Mouse (Mus musculus) stomach, embryonic 16.5 days (tissue): ENCODE measurements around the gene Slc17a5. TPM values are rescaled to one million over a fixed set of nuclear protein-coding genes. Genes with fewer than 3 reads are reported as not detected.
"Not testable (repeated sequence)": the region's sequence is repeated elsewhere in the genome, so short reads cannot be mapped to it uniquely, and the experiment has no call there.

ENCODE experiments used
- ATAC-seq: fragments of 200-750 bp; cut with Nextera tagmentation; 2 replicates; pipeline ENCODE4 v1.8.0; 2017; ENCODE audit warnings: moderate number of reproducible peaks, moderate TSS enrichment; ENCODE audit not compliant: insufficient read depth, low FRiP score
- H3K27ac ChIP-seq: fragments of 300-500 bp; sonication (generic); 2 replicates; pipeline ENCODE4 v1.5.1; 2014; ENCODE audit warnings: low read length
- H3K27me3 ChIP-seq: fragments of 300-500 bp; sonication (generic); 2 replicates; pipeline ENCODE4 v1.6.1; 2014; ENCODE audit warnings: low read length, control low read depth, mixed read lengths; ENCODE audit not compliant: control insufficient read depth, insufficient read depth
- H3K36me3 ChIP-seq: fragments of 300-500 bp; sonication (generic); 2 replicates; pipeline ENCODE4 v1.6.1; 2014; ENCODE audit warnings: low read length; ENCODE audit not compliant: control insufficient read depth, insufficient read depth
- H3K4me1 ChIP-seq: fragments of 300-500 bp; sonication (generic); 2 replicates; pipeline ENCODE4 v1.6.1; 2014; ENCODE audit warnings: low read length, control low read depth, mixed read lengths; ENCODE audit not compliant: control insufficient read depth, insufficient read depth
- H3K4me2 ChIP-seq: fragments of 300-500 bp; sonication (generic); 2 replicates; pipeline ENCODE4 v1.6.1; 2014; ENCODE audit warnings: low read depth, low read length, mixed read lengths
- H3K4me3 ChIP-seq: fragments of 300-500 bp; sonication (generic); replicated peaks from 2 replicates; pipeline ENCODE4 v1.5.1; 2014; ENCODE audit warnings: mild to moderate bottlenecking, low read length
- H3K9ac ChIP-seq: fragments of 300-500 bp; sonication (generic); 2 replicates; pipeline ENCODE4 v1.6.1; 2014; ENCODE audit warnings: low read length
- H3K9me3 ChIP-seq: fragments of 300-500 bp; sonication (generic); replicated peaks from 2 replicates; pipeline ENCODE4 v1.6.1; 2016; ENCODE audit warnings: low read length, control low read depth; ENCODE audit not compliant: control insufficient read depth
- WGBS: fragments of 180-500 bp; shearing (Covaris S2); extraction: QIAGEN DNeasy Blood & Tissue Kit; methylation state at CpG from one replicate; pipeline ENCODE4 v1.1.7; 2014; 5-methylcytosine and 5-hydroxymethylcytosine counted together
- polyA plus RNA-seq: library from polyadenylated mRNA; unstranded; fragments of >200 nt; fragmentation: Nextera tagmentation; extraction: Ambion mirVana; gene quantifications from 2 replicates; pipeline ENCODE4 v1.2.1, GENCODE M21; 2015

The Slc17a5 gene
- polyA plus RNA-seq, 1 experiment from 2014 or later = 21.4 TPM

- Histone ChIP-seq H3K4me3 (no peak overlapping the region), H3K4me2 (0 out of 2 replicates have a peak overlapping the region, but pooled peaks have one; percentile 20), H3K36me3 (no peaks in the 10 kb centered on the region), H3K27ac (peak overlapping the region; percentile 57), H3K9ac (peak overlapping the region; percentile 21; the same call in 1 of the 2 replicates), H3K9me3 (no peaks in the 10 kb centered on the region), H3K27me3 (no peaks in the 10 kb centered on the region), H3K4me1 (0 out of 2 replicates have a peak, but pooled peaks cover 6% of the 10 kb centered on the region)
- WGBS = 20% methylated on average over 6 of the region's 6 CpGs
- no peak for ATAC-seq
These were observed 84.4 kb downstream of the Slc17a5 start for GRCm38 (mm10) chr9:78503223-78504079.

- H3K36me3 ChIP-seq = no peaks in the 10 kb centered on the region
- no peaks in the 10 kb centered on the region for H3K27me3 ChIP-seq
- 89% methylated on average over 4 of the region's 4 CpGs for WGBS
- H3K4me3 ChIP-seq = no peak overlapping the region
- H3K9me3 ChIP-seq = no peaks in the 10 kb centered on the region
- H3K27ac ChIP-seq = no peak overlapping the region
- H3K9ac ChIP-seq = no peak overlapping the region
- 0 out of 2 replicates have a peak, but pooled peaks cover 6% of the 10 kb centered on the region for H3K4me1 ChIP-seq
- H3K4me2 ChIP-seq = no peak overlapping the region
- no peak for ATAC-seq
These were observed 86.6 kb downstream of the Slc17a5 start for GRCm38 (mm10) chr9:78501284-78501683.

- H3K27me3 ChIP-seq = no peaks in the 10 kb centered on the region
- no peak overlapping the region for H3K4me2 ChIP-seq
- 0 out of 2 replicates have a peak, but pooled peaks cover 6% of the 10 kb centered on the region for H3K4me1 ChIP-seq
- no peak for ATAC-seq
- H3K4me3 ChIP-seq = no peak overlapping the region
- WGBS = 64% methylated on average over 3 of the region's 3 CpGs
- no peak overlapping the region for H3K27ac ChIP-seq
- no peak overlapping the region for H3K9ac ChIP-seq
- H3K36me3 ChIP-seq = no peaks in the 10 kb centered on the region
- no peaks in the 10 kb centered on the region for H3K9me3 ChIP-seq
These were observed 87.5 kb downstream of the Slc17a5 start for GRCm38 (mm10) chr9:78500386-78500785.

GRCm38 (mm10) chr9:78493171-78493570 is 94.7 kb downstream of the Slc17a5 start:
- Histone ChIP-seq H3K4me2 (no peak overlapping the region), H3K27me3 (no peaks in the 10 kb centered on the region), H3K9ac (no peak overlapping the region), H3K4me3 (no peak overlapping the region), H3K4me1 (0 out of 2 replicates have a peak, but pooled peaks cover 3% of the 10 kb centered on the region), H3K9me3 (no peaks in the 10 kb centered on the region), H3K27ac (no peak overlapping the region), H3K36me3 (no peaks in the 10 kb centered on the region)
- ATAC-seq = no peak
- WGBS = 83% methylated on average over 7 of the region's 7 CpGs

DNA sequence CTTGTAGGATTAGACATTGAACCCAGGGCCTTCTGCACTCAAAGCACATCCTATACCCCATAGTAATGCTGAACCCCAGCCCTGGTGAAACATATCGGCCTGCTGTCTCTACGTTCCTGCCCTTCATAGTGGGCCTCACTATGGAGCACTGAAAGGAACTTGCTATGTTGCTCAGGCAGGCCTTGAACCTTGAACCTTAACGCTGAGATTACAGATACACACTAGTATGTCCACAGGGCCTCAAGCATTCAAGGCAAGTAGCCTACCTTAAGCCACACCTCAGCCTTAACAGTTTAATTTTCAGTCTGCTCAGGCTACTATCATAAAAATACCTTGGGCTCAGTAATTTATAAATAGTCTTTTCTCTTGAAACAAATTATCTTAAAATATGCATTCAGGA is 95.6 kb downstream of the Slc17a5 start:
- Histone ChIP-seq H3K27me3 (no peaks in the 10 kb centered on the region), H3K4me2 (no peak overlapping the region), H3K27ac (no peak overlapping the region), H3K4me1 (0 out of 2 replicates have a peak, but pooled peaks cover 3% of the 10 kb centered on the region), H3K9me3 (no peaks in the 10 kb centered on the region), H3K9ac (no peak overlapping the region), H3K4me3 (no peak overlapping the region), H3K36me3 (no peaks in the 10 kb centered on the region)
- ATAC-seq = no peak
- WGBS = 77% methylated on average over 3 of the region's 3 CpGs

GRCm38 (mm10) chr9:78491169-78491568 is 96.7 kb downstream of the Slc17a5 start:
- WGBS = 58% methylated on average over 3 of the region's 3 CpGs
- no peak overlapping the region for H3K9ac ChIP-seq
- no peak for ATAC-seq
- H3K4me1 ChIP-seq = 0 out of 2 replicates have a peak, but pooled peaks cover 3% of the 10 kb centered on the region
- H3K27me3 ChIP-seq = no peaks in the 10 kb centered on the region
- no peak overlapping the region for H3K27ac ChIP-seq
- no peak overlapping the region for H3K4me2 ChIP-seq
- no peak overlapping the region for H3K4me3 ChIP-seq
- H3K36me3 ChIP-seq = no peaks in the 10 kb centered on the region
- H3K9me3 ChIP-seq = no peaks in the 10 kb centered on the region

DNA sequence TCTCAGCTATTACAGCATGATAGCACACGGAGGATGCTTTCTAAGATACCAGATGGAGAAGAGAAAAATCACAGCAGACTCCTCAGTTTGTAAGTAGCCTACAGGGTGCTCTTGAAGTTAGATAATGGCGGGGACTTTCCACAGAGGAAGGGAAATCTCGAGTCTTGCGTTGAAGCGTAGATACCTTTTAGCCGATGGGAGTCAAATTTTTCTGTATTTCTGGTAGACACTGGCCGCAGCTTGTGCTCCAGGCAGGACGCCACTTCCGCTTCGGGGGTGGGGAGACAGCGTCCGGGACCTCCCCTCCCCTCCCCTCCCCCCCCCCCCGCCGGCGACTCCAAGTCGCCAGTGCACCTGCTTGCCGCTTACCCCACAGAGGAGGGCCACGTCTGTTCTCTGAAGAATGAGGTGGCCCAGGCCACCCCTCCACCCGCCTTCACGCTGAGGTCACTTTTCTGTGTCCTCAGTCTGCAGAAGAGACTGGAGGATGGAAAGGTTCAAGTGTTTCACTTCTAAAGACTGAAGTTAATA is 98.9 kb downstream of the Slc17a5 start, which contains the start of gene Eef1a1:
Gene Eef1a1, minus strand, starts transcription at position 262 of the 531 bp plus-strand sequence.
- Histone ChIP-seq H3K36me3 (no peaks in the 10 kb centered on the region), H3K4me3 (peak within 1 kb of the TSS; percentile 52), H3K4me1 (0 out of 2 replicates have a peak, but pooled peaks cover 3% of the 10 kb centered on the region), H3K27ac (peak within 1 kb of the TSS; percentile 62), H3K9ac (peak within 1 kb of the TSS; percentile 72), H3K27me3 (no peaks in the 10 kb centered on the region), H3K9me3 (no peaks in the 10 kb centered on the region), H3K4me2 (peak within 1 kb of the TSS; percentile 77)
- ATAC-seq = peak; percentile 69; the same call in 1 of the 2 replicates
- 1% methylated on average over 16 of the region's 20 CpGs for WGBS

DNA sequence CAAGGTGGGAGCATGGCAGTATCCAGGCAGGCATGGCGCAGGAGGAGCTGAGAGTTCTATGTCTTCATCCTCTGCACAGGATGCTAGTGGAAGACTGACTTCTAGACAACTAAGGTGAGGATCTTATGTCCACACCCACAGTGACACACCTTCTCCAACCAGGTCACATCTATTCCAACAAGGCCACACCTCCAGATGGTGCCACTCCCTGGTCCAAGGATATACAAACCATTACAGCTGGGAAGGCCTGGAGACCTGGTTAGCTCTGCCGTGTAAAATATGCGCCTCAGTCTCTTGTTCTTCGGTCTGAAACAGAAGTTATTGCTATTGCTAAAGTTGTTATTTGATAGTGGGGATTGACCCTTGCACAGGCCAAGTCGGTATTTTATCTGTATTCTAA is 99.8 kb downstream of the Slc17a5 start:
- not testable (repeated sequence) for ATAC-seq, H3K27me3 ChIP-seq, H3K27ac ChIP-seq, H3K9me3 ChIP-seq, H3K36me3 ChIP-seq, H3K9ac ChIP-seq, H3K4me1 ChIP-seq, H3K4me3 ChIP-seq, H3K4me2 ChIP-seq
- 85% methylated on average over 5 of the region's 5 CpGs for WGBS
